Mouse (Mus musculus): ENCODE measurements at regions not wholly inside any gene's neighbourhood (a gene's known extent, or its start where the extent isn't known, plus 50 kb on each side); places are given as distances from the start of the nearest gene placed in this dataset.

DNA sequence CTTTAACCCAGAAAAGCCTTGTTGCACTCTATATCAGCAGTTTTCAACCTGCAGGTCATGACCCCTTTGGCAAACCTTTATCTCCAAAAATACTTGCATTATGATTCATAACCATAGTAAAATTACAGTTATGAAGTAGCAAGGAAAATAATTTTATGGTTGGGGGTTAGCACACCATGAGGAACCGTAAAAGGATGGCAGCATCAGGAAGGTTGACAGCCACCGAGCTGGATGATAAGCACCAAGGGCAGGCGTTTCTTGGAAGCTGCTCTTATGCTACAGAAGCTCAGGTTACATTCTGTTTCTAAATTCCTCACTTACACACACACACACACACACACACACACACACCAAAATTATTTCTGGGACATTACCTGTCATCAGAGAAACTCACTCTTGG, 312.5 kb upstream of the Trib2 start:
- TF ChIP-seq POLR2A (IDR thresholded peaks at IDR 0.05; ENCODE audit: borderline replicate concordance, low read depth, low read length) (no peak), CTCF (IDR thresholded peaks at IDR 0.05; ENCODE audit: low read depth, low read length) (no peak)
